Mouse (Mus musculus): Measurements from ENCODE around the gene Pfkp.

DNA sequence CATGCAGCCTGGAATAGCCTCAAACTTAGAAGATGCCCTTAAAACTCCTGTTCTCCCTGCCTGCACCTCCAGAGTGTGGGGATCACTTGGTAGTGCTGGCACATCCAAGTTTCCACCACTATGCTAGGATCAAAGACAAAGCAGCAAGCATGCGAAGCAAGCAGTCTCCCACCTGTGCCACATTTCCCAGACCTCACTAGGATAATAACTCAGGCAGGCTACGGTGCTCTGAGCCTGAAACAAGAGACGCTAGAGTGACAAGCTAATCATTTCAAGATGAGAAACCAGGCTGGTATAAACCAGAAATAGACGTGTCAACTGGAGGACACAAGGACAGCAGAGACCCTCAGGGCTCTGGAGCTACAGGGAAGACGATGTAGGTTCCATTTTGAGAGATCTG lies 18.6 kb downstream of the Pfkp start:
- TF ChIP-seq CTCF (IDR thresholded peaks at IDR 0.05; ENCODE audit: insufficient read depth, low read length) (no peak), POLR2A (IDR thresholded peaks at IDR 0.05; ENCODE audit: borderline replicate concordance, extremely low read depth, low read depth, low read length) (no peak)
